Mouse (Mus musculus): Measurements from ENCODE around the gene Atpif1. TPM values are rescaled to one million over a fixed set of nuclear protein-coding genes. Genes with fewer than 3 reads are reported as not detected.
"Not testable (repeated sequence)": the region's sequence is repeated elsewhere in the genome, so short reads cannot be mapped to it uniquely, and the experiment has no call there.

Atpif1 gene
- 100 to 1,000 TPM; 301 to 320 TPM for total RNA-seq (2021)

DNA sequence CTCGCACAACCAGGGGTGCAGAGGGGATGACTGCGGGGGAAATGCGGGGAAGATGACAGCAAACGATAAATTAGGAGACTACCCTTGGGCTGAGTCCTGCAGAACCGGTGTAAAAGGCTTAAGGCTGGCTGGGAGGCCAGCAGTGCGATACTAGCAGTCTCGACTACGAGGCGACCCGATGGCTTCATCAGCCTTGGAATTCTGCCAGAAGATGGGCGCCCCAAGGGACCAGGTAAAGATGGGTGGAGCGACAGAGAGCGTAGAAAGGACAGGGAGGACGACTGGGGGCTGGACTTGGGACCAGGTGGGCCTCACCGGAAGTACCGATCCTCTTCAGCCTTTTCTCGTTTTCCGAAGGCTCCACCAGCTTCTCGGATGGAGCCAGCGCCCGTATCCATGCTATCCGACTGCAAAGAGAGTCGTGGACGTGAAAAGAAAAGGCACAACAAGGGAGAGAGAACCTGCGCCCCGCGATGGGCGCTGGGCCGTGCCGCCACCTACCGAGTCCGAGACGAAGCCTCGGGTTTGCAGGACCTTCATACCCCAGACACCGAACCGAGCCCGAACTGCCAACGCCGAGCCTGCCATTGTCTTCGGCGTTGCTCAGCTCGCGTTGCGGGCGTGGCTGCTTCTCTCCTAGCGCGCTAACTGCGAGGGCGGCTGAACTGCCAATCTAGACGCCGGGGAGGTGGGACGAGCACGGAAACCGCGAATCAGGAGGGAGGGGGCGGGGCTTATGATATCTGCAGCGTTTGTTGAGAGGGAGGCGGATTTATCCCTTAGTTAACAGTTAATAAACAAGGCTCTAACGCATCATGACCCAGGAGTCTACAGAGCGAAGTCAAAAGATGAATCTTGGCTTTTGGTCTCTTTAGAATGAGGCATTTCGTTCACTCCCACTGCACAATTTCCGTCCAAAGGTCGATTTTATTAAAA is at the start of gene Atpif1:
Gene Atpif1, minus strand, starts transcription at position 679 of the 936 bp plus-strand sequence.
- intact Hi-C loops (cut with DNase I) = no loop called here
- DNase-seq (ENCODE audit: low spot score) = peak; percentile 81

- intact Hi-C loops (cut with DNase I) = loop anchor here (5.0 kb wide), 1 partner anchor 42 kb away; no protein-coding TSS in a partner anchor
- DNase-seq (ENCODE audit: low spot score) = no peak
Observed at GRCm38 (mm10) chr4:132574809-132575347, 41.4 kb upstream of the Atpif1 start.

DNA sequence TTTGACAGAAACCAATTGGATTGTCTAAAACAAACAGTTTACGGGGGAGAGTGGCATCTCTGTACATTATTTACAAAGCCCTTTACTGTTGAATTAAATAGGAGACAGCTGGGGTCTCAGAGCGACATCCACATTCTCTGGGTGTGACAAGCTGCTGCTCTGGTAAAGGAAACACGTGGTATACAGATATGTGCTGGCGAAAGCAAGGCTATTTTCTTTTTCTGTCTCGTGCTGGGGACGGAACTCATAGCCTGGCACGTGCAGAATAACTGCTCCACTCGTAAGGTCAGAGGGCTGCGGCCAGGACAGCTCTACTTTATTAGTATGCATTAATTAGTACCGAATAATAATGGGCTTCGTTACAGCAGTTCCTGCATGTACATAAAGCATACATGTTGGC is 39.9 kb upstream of the Atpif1 start:
- intact Hi-C loops (cut with DNase I) = loop anchor here (5.0 kb wide), 1 partner anchor 44 kb away; no protein-coding TSS in a partner anchor
- no peak for DNase-seq (ENCODE audit: low spot score)

DNA sequence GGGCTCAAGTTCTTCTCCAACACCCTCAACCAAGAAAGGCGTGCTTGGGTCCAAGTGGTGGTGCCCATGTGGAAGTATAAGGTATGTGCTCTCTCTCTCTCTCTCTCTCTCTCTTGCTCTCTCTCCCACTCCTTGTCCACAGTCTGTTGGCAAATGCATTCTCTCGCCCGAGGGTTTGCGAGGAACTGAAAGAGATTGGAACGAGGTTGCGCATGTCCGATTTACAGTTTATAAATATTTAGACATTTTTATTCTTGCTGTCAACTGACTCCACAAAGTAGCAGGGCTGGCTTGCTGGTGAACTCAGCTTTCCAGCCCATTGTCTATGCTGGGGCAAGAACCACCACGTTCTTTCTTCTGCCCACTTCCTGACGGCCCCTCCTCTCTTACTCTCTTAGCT is 37.7 kb upstream of the Atpif1 start:
- intact Hi-C loops (cut with DNase I) = loop anchor here (5.0 kb wide), 1 partner anchor 46 kb away; no protein-coding TSS in a partner anchor
- no peak for DNase-seq (ENCODE audit: low spot score)

DNA sequence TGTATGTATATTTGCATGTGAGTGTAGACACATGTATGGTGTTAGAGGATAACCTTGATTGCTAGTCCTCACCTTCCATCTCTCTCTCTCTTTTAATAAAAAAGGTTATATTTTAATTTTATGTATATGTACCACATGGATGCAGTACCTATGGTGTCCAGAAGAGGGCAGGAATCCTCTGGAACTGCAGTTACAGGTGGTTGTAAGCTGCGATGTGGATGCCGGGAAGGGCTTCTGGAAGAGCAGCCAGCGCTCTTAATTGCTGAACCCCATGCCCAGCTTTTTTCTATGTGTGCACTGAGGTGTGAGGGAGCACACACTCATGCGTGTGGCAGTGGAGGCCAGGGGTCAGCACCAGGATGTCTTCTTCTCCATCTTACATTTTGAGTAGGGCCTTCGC is 35.7 kb upstream of the Atpif1 start:
- intact Hi-C loops (cut with DNase I) = no loop called here
- DNase-seq (ENCODE audit: low spot score) = no peak

DNA sequence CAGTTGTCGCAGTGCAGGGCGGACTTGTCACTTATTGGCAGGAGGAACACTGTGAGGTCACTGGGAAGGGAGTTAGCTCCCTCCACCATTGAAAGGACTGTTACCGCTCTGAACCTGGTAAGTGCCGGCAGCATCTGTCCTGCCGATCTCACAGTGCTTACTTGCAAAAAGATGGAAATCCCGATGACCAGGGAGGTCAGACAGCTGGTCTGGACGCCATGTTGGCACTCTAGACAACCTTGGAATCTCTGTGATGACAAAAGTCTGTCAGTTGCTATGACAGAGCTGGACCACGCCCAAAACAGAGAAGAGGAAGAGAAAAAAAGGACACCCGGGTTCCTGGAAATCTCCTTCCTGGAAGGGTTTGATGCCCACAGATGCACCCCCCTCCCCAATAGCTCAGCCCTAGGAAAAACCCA is 33.9 kb upstream of the Atpif1 start:
- no peak for DNase-seq (ENCODE audit: low spot score)
- intact Hi-C loops (cut with DNase I) = no loop called here

DNA sequence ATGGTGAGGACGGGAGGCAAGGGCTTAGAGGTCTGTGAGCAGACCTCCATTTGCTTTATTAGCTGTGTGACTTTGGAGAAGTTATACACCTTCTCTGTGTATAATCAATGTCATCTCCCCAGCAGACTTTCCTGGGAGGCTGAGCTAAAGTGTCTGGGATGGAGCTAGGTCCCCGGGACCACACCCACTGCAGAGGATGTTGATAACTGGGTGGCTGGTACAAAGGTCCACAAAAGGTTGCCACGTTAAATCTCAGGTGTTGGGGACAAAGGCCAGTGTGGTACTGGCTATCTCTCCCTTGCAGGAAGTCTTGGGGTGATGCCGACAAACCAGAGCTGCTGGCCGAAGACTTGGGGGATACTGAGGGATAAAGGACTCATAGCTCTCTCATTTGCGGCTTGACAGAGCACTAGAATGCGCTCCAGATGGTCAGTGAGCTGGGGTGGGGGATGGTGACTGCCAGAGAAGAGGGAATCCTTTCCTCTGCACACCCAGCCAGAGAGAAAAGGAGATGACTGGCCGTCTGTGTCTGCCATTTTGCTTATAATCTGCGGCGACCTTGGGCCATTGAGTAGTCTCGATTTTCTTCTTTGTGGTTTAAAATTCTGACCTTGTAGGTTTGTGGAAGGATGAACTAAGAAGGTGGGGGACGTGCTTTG is 31.8 kb upstream of the Atpif1 start:
- intact Hi-C loops (cut with DNase I) = no loop called here
- DNase-seq (ENCODE audit: low spot score) = no peak

- intact Hi-C loops (cut with DNase I) = no loop called here
Observed at GRCm38 (mm10) chr4:132563965-132564364, 30.5 kb upstream of the Atpif1 start, which contains the start of gene Ptafr. Ptafr (plus strand) TSS chr4:132564067.

GRCm38 (mm10) chr4:132563261-132563660 is 29.8 kb upstream of the Atpif1 start:
- no peak for DNase-seq (ENCODE audit: low spot score)
- intact Hi-C loops (cut with DNase I) = no loop called here

More at GRCm38 (mm10) chr4:132563965-132564364, 30.5 kb upstream of the Atpif1 start, which contains the start of gene Ptafr:
- peak; percentile 33 for DNase-seq (ENCODE audit: low spot score)

- intact Hi-C loops (cut with DNase I) = not testable (repeated sequence)
Observed at GRCm38 (mm10) chr4:132555550-132555949, 22.1 kb upstream of the Atpif1 start.

DNA sequence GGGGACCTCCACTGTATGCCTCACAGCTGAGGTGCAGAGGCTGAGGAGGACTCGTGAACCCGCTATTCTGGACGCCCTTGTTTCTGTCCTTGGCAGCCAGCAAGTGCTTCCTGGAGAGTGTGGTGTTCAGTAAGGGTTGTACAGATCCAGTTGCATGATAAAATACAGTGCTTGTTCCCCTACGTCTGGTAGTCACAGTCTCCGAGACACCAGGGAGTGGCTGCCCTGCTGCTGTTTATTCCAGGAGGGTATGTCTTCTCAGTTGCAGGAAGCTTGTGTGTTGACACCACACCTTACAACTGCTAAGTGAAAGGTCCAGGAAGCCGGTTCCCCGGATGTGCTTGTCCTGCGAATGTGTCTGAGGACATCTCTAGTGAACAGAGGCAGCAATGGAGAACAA is 21.2 kb upstream of the Atpif1 start:
- intact Hi-C loops (cut with DNase I) = no loop called here
- DNase-seq (ENCODE audit: low spot score) = no peak

More at GRCm38 (mm10) chr4:132555550-132555949, 22.1 kb upstream of the Atpif1 start:
- DNase-seq (ENCODE audit: low spot score) = not testable (repeated sequence)

DNA sequence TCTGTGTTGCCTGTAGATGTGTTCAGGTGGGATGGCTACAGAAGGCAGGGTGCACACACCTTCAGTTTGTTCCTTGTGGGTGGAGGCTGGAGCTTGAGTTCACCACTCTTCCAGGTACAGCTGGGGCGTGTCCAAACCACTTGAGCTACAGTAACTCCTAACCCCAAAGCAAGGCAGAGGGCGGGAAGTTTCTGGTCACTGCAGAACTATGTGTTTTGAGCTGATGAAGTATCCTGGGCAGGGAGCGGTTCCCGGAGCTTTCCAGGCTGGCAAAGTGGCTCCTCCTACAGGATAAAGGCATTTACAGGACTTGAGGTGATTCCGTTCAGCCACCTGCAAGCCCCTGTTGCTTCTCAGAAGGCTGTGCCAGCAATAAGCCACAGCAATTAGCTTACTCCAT is 20.8 kb upstream of the Atpif1 start:
- intact Hi-C loops (cut with DNase I) = no loop called here
- no peak for DNase-seq (ENCODE audit: low spot score)

GRCm38 (mm10) chr4:132545851-132546250 is 12.4 kb upstream of the Atpif1 start:
- DNase-seq (ENCODE audit: low spot score) = peak; percentile 23
- intact Hi-C loops (cut with DNase I) = loop anchor here (1.0 kb wide), 2 partner anchors 89 to 131 kb away; no protein-coding TSS in a partner anchor

GRCm38 (mm10) chr4:132542724-132543123 is 9.3 kb upstream of the Atpif1 start:
- DNase-seq (ENCODE audit: low spot score) = no peak
- intact Hi-C loops (cut with DNase I) = no loop called here

DNA sequence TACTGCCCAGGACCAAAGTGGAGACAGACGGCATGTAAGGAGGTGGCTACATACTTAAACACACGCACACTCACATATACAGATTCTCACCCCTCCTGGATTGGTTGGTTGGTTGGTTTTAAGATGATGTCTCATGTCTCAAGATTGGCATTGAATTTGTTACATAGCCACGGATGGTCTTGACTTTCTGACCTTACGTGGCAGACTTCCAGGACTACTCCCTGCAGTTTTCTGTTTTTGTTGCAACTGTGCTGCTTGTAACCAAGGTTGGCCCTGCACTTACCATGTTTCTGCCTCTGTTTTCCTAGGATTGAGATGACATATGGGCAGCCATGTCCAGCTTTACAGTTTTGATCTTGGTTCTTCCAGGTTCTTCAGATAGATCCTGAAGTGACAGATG is 8.0 kb upstream of the Atpif1 start:
- intact Hi-C loops (cut with DNase I) = no loop called here
- DNase-seq (ENCODE audit: low spot score) = no peak

DNA sequence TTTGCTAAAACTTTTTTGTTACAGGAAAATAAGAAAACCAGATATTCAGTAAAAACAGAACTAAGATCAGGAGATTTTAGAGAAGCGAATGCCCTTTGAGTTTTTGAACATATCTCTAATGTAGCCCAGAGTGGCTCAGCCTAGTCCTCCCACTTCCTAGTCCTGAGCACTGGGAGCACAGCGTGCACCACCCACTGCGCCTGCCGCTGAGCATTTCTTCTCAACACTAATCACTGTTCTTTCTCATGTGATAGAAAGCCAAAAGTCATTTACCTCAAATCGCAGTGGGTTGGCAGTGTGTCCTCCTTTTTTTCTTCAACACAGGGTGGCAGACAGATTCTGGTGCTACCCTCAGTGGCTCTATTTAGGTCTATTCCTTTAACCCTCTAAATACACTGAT is 6.0 kb upstream of the Atpif1 start:
- intact Hi-C loops (cut with DNase I) = no loop called here
- no peak for DNase-seq (ENCODE audit: low spot score)

GRCm38 (mm10) chr4:132535406-132536121 is 2.1 kb upstream of the Atpif1 start, which contains the start of gene Dnajc8:
Dnajc8 (plus strand) TSS chr4:132535550.
- intact Hi-C loops (cut with DNase I) = no loop called here
- peak; percentile 90 for DNase-seq (ENCODE audit: low spot score)

- intact Hi-C loops (cut with DNase I) = no loop called here
- DNase-seq (ENCODE audit: low spot score) = no peak
Observed at GRCm38 (mm10) chr4:132532496-132532895, 963 bp downstream of the Atpif1 start.

GRCm38 (mm10) chr4:132530033-132530804 is 3.2 kb downstream of the Atpif1 start:
- no peak for DNase-seq (ENCODE audit: low spot score)
- intact Hi-C loops (cut with DNase I) = no loop called here
